Mouse (Mus musculus) kidney, adult 2 months (tissue): ENCODE measurements around the gene Lekr1.

Experiments
- CTCF ChIP-seq: fragments of 200-500 bp; conservative IDR thresholded peaks from 2 replicates; pipeline ENCODE4 v1.5.1; 2011; ENCODE audit warnings: low read depth, mild to moderate bottlenecking, control low read depth, low read length, moderate library complexity, mixed read lengths; ENCODE audit not compliant: insufficient read depth, insufficient read length
- POLR2A ChIP-seq: fragments of 200-500 bp; IDR thresholded peaks from one replicate; pipeline ENCODE4 v1.6.1; 2011; ENCODE audit warnings: low read depth, low read length, control low read depth

- TF ChIP-seq POLR2A (no peak), CTCF (no peak)
These were observed 32.4 kb upstream of the Lekr1 start for GRCm38 (mm10) chr3:65633604-65634003.
